10 mouse cellular contexts compared by ENCODE assay signal in the genomic region with DNA sequence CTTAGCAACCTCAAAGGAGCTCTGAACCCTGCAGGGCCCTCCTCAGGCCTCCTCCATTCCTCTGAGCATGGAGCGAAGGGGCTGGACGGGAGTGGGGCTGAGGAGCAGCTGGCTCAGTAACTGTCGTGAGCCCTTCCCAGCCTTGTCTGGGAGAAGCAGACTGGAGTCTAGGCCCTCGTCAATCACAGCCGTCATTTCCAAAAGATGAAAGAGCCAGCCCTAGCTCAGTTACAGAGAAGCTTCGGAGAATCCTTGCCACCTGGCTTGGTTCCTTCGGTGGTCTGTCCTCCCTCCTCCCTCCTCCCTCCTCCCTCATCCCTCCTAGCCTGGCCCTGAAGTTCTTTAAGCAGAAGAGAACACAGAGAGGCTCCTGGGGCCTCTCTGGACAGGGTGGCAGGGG. TPM values are rescaled to one million over a fixed set of nuclear protein-coding genes. Genes with fewer than 3 reads are reported as not detected.
DNase-seq lines count a peak whose midpoint lies in the region; ATAC-seq and TF ChIP-seq lines count a peak whose summit lies in the region.
"Had no signal": no experiment of that assay in that cellular context is flagged by ENCODE, and none has a peak within 500 bp of the region (broad histone marks: within the 10 kb centered on the region; RNA-seq: fewer than 3 reads in every experiment).

No protein-coding gene starts in this region.

- peaks cover 37% of the 10 kb centered on the region for H3K4me1 ChIP-seq in forebrain, embryonic 13.5 days
- peaks cover 20% of the 10 kb centered on the region; the same call in 1 of the 2 replicates for H3K4me1 ChIP-seq in hindbrain, postnatal 0 days (ENCODE audit: insufficient read depth, low read length)
- peaks cover 6% of the 10 kb centered on the region; the same call in 1 of the 2 replicates for H3K4me1 ChIP-seq in neural tube, embryonic 11.5 days (ENCODE audit: control insufficient read depth, insufficient read depth, low read length)
- H3K4me1 ChIP-seq: liver, embryonic 12.5 days had no signal

- H3K4me3 ChIP-seq in forebrain, embryonic 13.5 days: no peak overlapping the region
- no peak overlapping the region for H3K4me3 ChIP-seq in hindbrain, postnatal 0 days (ENCODE audit: low read length)
- no peak overlapping the region for H3K4me3 ChIP-seq in neural tube, embryonic 11.5 days (ENCODE audit: low read depth, low read length)
- H3K4me3 ChIP-seq: liver, embryonic 12.5 days had no signal

- no peaks in the 10 kb centered on the region for H3K9me3 ChIP-seq in forebrain, embryonic 13.5 days (replicated peaks)
- H3K9me3 ChIP-seq in hindbrain, postnatal 0 days (ENCODE audit: low read length): no peaks in the 10 kb centered on the region
- no peaks in the 10 kb centered on the region for H3K9me3 ChIP-seq in neural tube, embryonic 11.5 days (ENCODE audit: control insufficient read depth, low read length)
- H3K9me3 ChIP-seq: liver, embryonic 12.5 days had no signal

- DNase-seq in embryo, embryonic 11 days: peak; percentile 31
- no peak for DNase-seq in embryo, embryonic 10 days (ENCODE audit: low spot score)
- peak; percentile 45 for DNase-seq in hindbrain, postnatal 0 days (ENCODE audit: low spot score)
- DNase-seq in neural tube, embryonic 11.5 days (ENCODE audit: low spot score): peak; percentile 33
- DNase-seq in urinary bladder, postnatal 4 days (ENCODE audit: low spot score in 2 of 2): no peak
- DNase-seq in cerebellum, postnatal 14 days: no peak
- DNase-seq in B cell, adult 2 months: no peak
- DNase-seq: thymus, postnatal 4 days had no signal

- H3K4me2 ChIP-seq in forebrain, embryonic 13.5 days: peak overlapping the region; percentile 83
- H3K4me2 ChIP-seq in hindbrain, postnatal 0 days (ENCODE audit: low read depth, low read length): peak overlapping the region; percentile 71
- H3K4me2 ChIP-seq in neural tube, embryonic 11.5 days (ENCODE audit: low read depth): no peak overlapping the region

- TF ChIP-seq CTCF in hindbrain, postnatal 0 days (IDR thresholded peaks at IDR 0.05; ENCODE audit: low read depth): no peak

- WGBS in forebrain, embryonic 13.5 days: 31% methylated on average over 7 of the region's 7 CpGs
- 16% methylated on average over 7 of the region's 7 CpGs for WGBS in hindbrain, postnatal 0 days
- WGBS in neural tube, embryonic 11.5 days: 23% methylated on average over 7 of the region's 7 CpGs

- ATAC-seq in forebrain, embryonic 13.5 days: no peak
- ATAC-seq in hindbrain, postnatal 0 days: 0 out of 2 replicates have a peak, but pooled peaks have one; percentile 4
- ATAC-seq in neural tube, embryonic 11.5 days (ENCODE audit: insufficient read depth, low FRiP score, low TSS enrichment): no peak
- ATAC-seq: liver, embryonic 12.5 days had no signal

- H3K27ac ChIP-seq in forebrain, embryonic 13.5 days: peak overlapping the region; percentile 51; the same call in 1 of the 2 replicates
- H3K27ac ChIP-seq in hindbrain, postnatal 0 days: peak overlapping the region; percentile 86
- H3K27ac ChIP-seq in neural tube, embryonic 11.5 days (ENCODE audit: low read depth, low read length): no peak overlapping the region
- H3K27ac ChIP-seq: liver, embryonic 12.5 days had no signal

- peaks cover 43% of the 10 kb centered on the region for H3K27me3 ChIP-seq in forebrain, embryonic 13.5 days
- H3K27me3 ChIP-seq in hindbrain, postnatal 0 days (ENCODE audit: insufficient read depth, low read length): no peaks in the 10 kb centered on the region
- peaks cover 21% of the 10 kb centered on the region for H3K27me3 ChIP-seq in neural tube, embryonic 11.5 days (ENCODE audit: control insufficient read depth, insufficient read depth, low read length)

- H3K36me3 ChIP-seq in forebrain, embryonic 13.5 days (ENCODE audit: poor library complexity, severe bottlenecking): no peaks in the 10 kb centered on the region
- H3K36me3 ChIP-seq in hindbrain, postnatal 0 days (ENCODE audit: insufficient read depth, low read length): no peaks in the 10 kb centered on the region
- no peaks in the 10 kb centered on the region for H3K36me3 ChIP-seq in neural tube, embryonic 11.5 days (ENCODE audit: control insufficient read depth, insufficient read depth, low read length)
- H3K36me3 ChIP-seq: liver, embryonic 12.5 days had no signal

- H3K9ac ChIP-seq in forebrain, embryonic 13.5 days: peak overlapping the region; percentile 66; the same call in 1 of the 2 replicates
- no peak overlapping the region for H3K9ac ChIP-seq in hindbrain, postnatal 0 days (replicated peaks; ENCODE audit: low read length)
- no peak overlapping the region for H3K9ac ChIP-seq in neural tube, embryonic 11.5 days (ENCODE audit: low read length)
- H3K9ac ChIP-seq: liver, embryonic 12.5 days had no signal

RNA-seq across cellular contexts. Expression of a gene that starts 16.2 kb away (rescaled TPM):
- 11.8 and 16.5 TPM in 2 replicates for polyA plus RNA-seq in forebrain, embryonic 13.5 days (2015; fragmentation: Nextera tagmentation; extraction: Ambion mirVana)
- 277 and 282 TPM in 2 replicates for total RNA-seq in hindbrain, postnatal 0 days (2014; rRNA removed)
- 105 and 110 TPM in 2 replicates for polyA plus RNA-seq in hindbrain, postnatal 0 days (2015; fragmentation: Nextera tagmentation; extraction: Ambion mirVana)
- 7.5 and 10.0 TPM in 2 replicates for polyA plus RNA-seq in neural tube, embryonic 11.5 days (2014; fragmentation: Nextera tagmentation; extraction: Ambion mirVana)

Comparison
In these comparisons a context has a peak if more than half of its experiments do, and no peak if none do; other contexts are left out.
1. DNase-seq: peak in embryo, embryonic 11 days (single experiment), hindbrain, postnatal 0 days (single experiment) and neural tube, embryonic 11.5 days (single experiment); none in embryo, embryonic 10 days (single experiment), urinary bladder, postnatal 4 days (0 of 2), cerebellum, postnatal 14 days (0 of 2) and B cell, adult 2 months (0 of 2).